Mouse (Mus musculus) ES-Bruce4 (cell line): ENCODE measurements around the gene Dnajb6. TPM values are rescaled to one million over a fixed set of nuclear protein-coding genes. Genes with fewer than 3 reads are reported as not detected.
"Not testable (repeated sequence)": the region's sequence is repeated elsewhere in the genome, so short reads cannot be mapped to it uniquely, and the experiment has no call there.

Experiments used
- H3K27ac ChIP-seq: 2 replicates; pipeline ENCODE4 v1.5.1; 2012; ENCODE audit warnings: low read length, inconsistent platforms; ENCODE audit not compliant: insufficient read depth
- H3K27me3 ChIP-seq: 2 replicates; pipeline ENCODE4 v1.6.1; 2012; ENCODE audit warnings: mild to moderate bottlenecking, low read length, inconsistent platforms; ENCODE audit not compliant: control insufficient read depth, poor library complexity, insufficient read depth, severe bottlenecking
- H3K36me3 ChIP-seq: 2 replicates; pipeline ENCODE4 v1.6.1; 2012; ENCODE audit warnings: inconsistent platforms, mild to moderate bottlenecking, low read length, moderate library complexity; ENCODE audit not compliant: control insufficient read depth, poor library complexity, insufficient read depth, severe bottlenecking
- H3K4me1 ChIP-seq: one replicate; pipeline ENCODE4 v1.8.1; 2011; ENCODE audit warnings: low read length; ENCODE audit not compliant: control insufficient read depth, insufficient read depth
- H3K4me3 ChIP-seq: 2 replicates; pipeline ENCODE4 v1.5.1; 2011; ENCODE audit warnings: low read depth, mild to moderate bottlenecking, low read length
- H3K9ac ChIP-seq: 2 replicates; pipeline ENCODE4 v1.6.1; 2012; ENCODE audit warnings: low read depth, mild to moderate bottlenecking, inconsistent platforms; ENCODE audit not compliant: poor library complexity, severe bottlenecking
- H3K9me3 ChIP-seq: replicated peaks from 2 replicates; pipeline ENCODE4 v1.6.1; 2012; ENCODE audit warnings: mild to moderate bottlenecking, low read length, inconsistent platforms; ENCODE audit not compliant: control insufficient read depth, poor library complexity, insufficient read depth, severe bottlenecking
- CTCF ChIP-seq: IDR thresholded peaks from one replicate; pipeline ENCODE4 v1.8.1; 2011; ENCODE audit warnings: low read depth, low read length
- EP300 ChIP-seq: IDR thresholded peaks from 2 replicates; pipeline ENCODE4 v1.6.1; 2011; ENCODE audit warnings: low read depth, low read length; ENCODE audit not compliant: insufficient read depth
- POLR2A ChIP-seq: IDR thresholded peaks from one replicate; pipeline ENCODE4 v1.8.1; 2011; ENCODE audit warnings: low read length; ENCODE audit not compliant: insufficient read depth
- polyA plus RNA-seq: library from polyadenylated mRNA; stranded (reverse); fragments of >200 nt; gene quantifications from 2 replicates; pipeline ENCODE4 v1.2.4, GENCODE M21; 2011; ENCODE audit warnings: low read depth; ENCODE audit not compliant: missing spikeins, insufficient read depth, insufficient read length

Gene Dnajb6
- polyA plus RNA-seq, 1 experiment, result 208 TPM

- TF ChIP-seq POLR2A (no peak), EP300 (no peak), CTCF (no peak)
These were observed 36.5 kb downstream of the Dnajb6 start for GRCm38 (mm10) chr5:29772038-29772437.

GRCm38 (mm10) chr5:29772651-29773330 lies 37.3 kb downstream of the Dnajb6 start:
- H3K27me3 ChIP-seq, result no peaks in the 10 kb centered on the region
- H3K4me3 ChIP-seq, result no peak overlapping the region
- no peaks in the 10 kb centered on the region for H3K4me1 ChIP-seq
- no peak for TF ChIP-seq POLR2A
- no peak for TF ChIP-seq EP300
- no peak for TF ChIP-seq CTCF
- no peaks in the 10 kb centered on the region for H3K9me3 ChIP-seq
- peaks cover 48% of the 10 kb centered on the region for H3K36me3 ChIP-seq
- H3K9ac ChIP-seq, result no peak overlapping the region
- H3K27ac ChIP-seq, result no peak overlapping the region

More at GRCm38 (mm10) chr5:29772038-29772437, 36.5 kb downstream of the Dnajb6 start:
- no peak overlapping the region for H3K4me3 ChIP-seq
- H3K27me3 ChIP-seq, result no peaks in the 10 kb centered on the region
- no peaks in the 10 kb centered on the region for H3K9me3 ChIP-seq
- peaks cover 53% of the 10 kb centered on the region for H3K36me3 ChIP-seq
- no peaks in the 10 kb centered on the region for H3K4me1 ChIP-seq
- H3K9ac ChIP-seq, result no peak overlapping the region
- no peak overlapping the region for H3K27ac ChIP-seq

- Histone ChIP-seq H3K4me1 (no peaks in the 10 kb centered on the region), H3K4me3 (no peak overlapping the region), H3K9ac (no peak overlapping the region), H3K9me3 (no peaks in the 10 kb centered on the region), H3K27me3 (no peaks in the 10 kb centered on the region), H3K36me3 (peaks cover 55% of the 10 kb centered on the region), H3K27ac (no peak overlapping the region)
- TF ChIP-seq EP300, result no peak
- no peak for TF ChIP-seq CTCF
- TF ChIP-seq POLR2A, result no peak
These were observed 38.1 kb downstream of the Dnajb6 start for GRCm38 (mm10) chr5:29773460-29774150.

GRCm38 (mm10) chr5:29775437-29775836 lies 39.9 kb downstream of the Dnajb6 start:
- no peaks in the 10 kb centered on the region for H3K9me3 ChIP-seq
- no peak overlapping the region for H3K27ac ChIP-seq
- no peak overlapping the region for H3K9ac ChIP-seq
- no peaks in the 10 kb centered on the region for H3K4me1 ChIP-seq
- H3K4me3 ChIP-seq, result no peak overlapping the region
- no peak for TF ChIP-seq CTCF
- no peak for TF ChIP-seq POLR2A
- no peak for TF ChIP-seq EP300
- H3K36me3 ChIP-seq, result peaks cover 52% of the 10 kb centered on the region
- H3K27me3 ChIP-seq, result no peaks in the 10 kb centered on the region

- Histone ChIP-seq H3K27ac (no peak overlapping the region), H3K9me3 (no peaks in the 10 kb centered on the region), H3K36me3 (peaks cover 38% of the 10 kb centered on the region), H3K9ac (no peak overlapping the region), H3K4me1 (no peaks in the 10 kb centered on the region), H3K4me3 (no peak overlapping the region), H3K27me3 (no peaks in the 10 kb centered on the region)
- TF ChIP-seq CTCF (no peak), POLR2A (no peak), EP300 (no peak)
These were observed 42.5 kb downstream of the Dnajb6 start for GRCm38 (mm10) chr5:29778029-29778428.

- H3K9ac ChIP-seq, H3K4me3 ChIP-seq, H3K9me3 ChIP-seq, H3K27me3 ChIP-seq, H3K4me1 ChIP-seq, H3K27ac ChIP-seq: not testable (repeated sequence)
- peaks cover 26% of the 10 kb centered on the region for H3K36me3 ChIP-seq
These were observed 44.2 kb downstream of the Dnajb6 start for GRCm38 (mm10) chr5:29779733-29780132.
